Mouse (Mus musculus): ENCODE results near the gene Xrcc6.

GRCm38 (mm10) chr15:82071816-82072469 lies 84.3 kb downstream of the Xrcc6 start:
- TF ChIP-seq POLR2A (IDR thresholded peaks at IDR 0.05; ENCODE audit: extremely low read depth, insufficient read depth, low read length) (no peak), CTCF (IDR thresholded peaks at IDR 0.05; ENCODE audit: low read depth, low read length) (no peak)
